Mouse (Mus musculus) E14TG2a.4 (cell line): Measurements from ENCODE around the gene Sept11.

Experiments used
- CTCF ChIP-seq: conservative IDR thresholded peaks from 2 replicates; pipeline ENCODE4 v1.5.1; 2014; ENCODE audit warnings: low read length
- NANOG ChIP-seq: IDR thresholded peaks from 2 replicates; pipeline ENCODE4 v1.6.1; 2014; ENCODE audit warnings: borderline replicate concordance, low read length, mixed read lengths
- POU5F1 ChIP-seq: IDR thresholded peaks from 2 replicates; pipeline ENCODE4 v1.6.1; 2014; ENCODE audit warnings: low read length, borderline replicate concordance

DNA sequence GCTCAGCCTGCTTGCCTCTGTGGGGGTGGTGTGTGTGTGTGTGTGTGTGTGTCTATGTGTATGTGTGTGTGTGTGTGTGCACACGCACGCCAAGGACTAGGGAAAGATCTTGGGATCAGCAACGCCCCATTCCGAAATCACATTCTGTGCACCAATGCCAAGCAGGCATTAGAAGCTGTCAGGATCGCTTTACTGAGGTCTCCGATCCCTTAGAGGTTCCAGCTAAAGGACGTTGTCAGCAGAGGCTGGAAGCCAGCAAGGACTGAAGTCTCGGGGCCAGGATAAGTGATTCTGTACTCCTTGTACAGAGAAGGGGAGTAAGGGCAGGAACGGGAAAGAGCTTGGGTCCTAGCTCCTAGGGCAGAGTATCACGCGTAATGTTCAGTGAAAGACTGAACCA is 61.2 kb downstream of the Sept11 start:
- TF ChIP-seq CTCF (no peak), POU5F1 (no peak), NANOG (no peak)
